Mouse (Mus musculus) midbrain, embryonic 10.5 days (tissue): ENCODE measurements around the gene Cdca4. TPM values are rescaled to one million over a fixed set of nuclear protein-coding genes. Genes with fewer than 3 reads are reported as not detected.
"Not testable (repeated sequence)": the region's sequence is repeated elsewhere in the genome, so short reads cannot be mapped to it uniquely, and the experiment has no call there.

Source experiments
- DNase-seq: peaks from one replicate; pipeline ENCODE4 v3.0.0-alpha.2; 2017; ENCODE audit warnings: low spot score
- H3K27ac ChIP-seq: fragments of 300-500 bp; sonication (generic); replicated peaks from 2 replicates; pipeline ENCODE4 v1.5.1; 2016; ENCODE audit warnings: mild to moderate bottlenecking
- H3K27me3 ChIP-seq: fragments of 300-500 bp; sonication (generic); 2 replicates; pipeline ENCODE4 v1.6.1; 2016; ENCODE audit warnings: low read depth, mild to moderate bottlenecking; ENCODE audit not compliant: poor library complexity, severe bottlenecking
- H3K36me3 ChIP-seq: fragments of 300-500 bp; sonication (generic); 2 replicates; pipeline ENCODE4 v1.6.1; 2016; ENCODE audit warnings: mild to moderate bottlenecking, moderate library complexity
- H3K4me1 ChIP-seq: fragments of 300-500 bp; sonication (generic); 2 replicates; pipeline ENCODE4 v1.6.1; 2016
- H3K4me3 ChIP-seq: fragments of 300-500 bp; sonication (generic); 2 replicates; pipeline ENCODE4 v1.5.1; 2016; ENCODE audit warnings: mild to moderate bottlenecking, moderate library complexity
- H3K9me3 ChIP-seq: fragments of 300-500 bp; sonication (generic); replicated peaks from 2 replicates; pipeline ENCODE4 v1.6.1; 2016; ENCODE audit warnings: mild to moderate bottlenecking
- WGBS: fragments of 180-500 bp; shearing (Covaris S2); methylation state at CpG from one replicate; pipeline ENCODE4 v1.1.7; 2016; 5-methylcytosine and 5-hydroxymethylcytosine counted together
- polyA plus RNA-seq: library from polyadenylated mRNA; unstranded; fragments of >200 nt; fragmentation: Nextera tagmentation; extraction: Ambion mirVana; gene quantifications from 2 replicates; pipeline ENCODE4 v1.2.1, GENCODE M21; 2016

Gene Cdca4
- polyA plus RNA-seq, 1 experiment from 2014 or later = 181 TPM

DNA sequence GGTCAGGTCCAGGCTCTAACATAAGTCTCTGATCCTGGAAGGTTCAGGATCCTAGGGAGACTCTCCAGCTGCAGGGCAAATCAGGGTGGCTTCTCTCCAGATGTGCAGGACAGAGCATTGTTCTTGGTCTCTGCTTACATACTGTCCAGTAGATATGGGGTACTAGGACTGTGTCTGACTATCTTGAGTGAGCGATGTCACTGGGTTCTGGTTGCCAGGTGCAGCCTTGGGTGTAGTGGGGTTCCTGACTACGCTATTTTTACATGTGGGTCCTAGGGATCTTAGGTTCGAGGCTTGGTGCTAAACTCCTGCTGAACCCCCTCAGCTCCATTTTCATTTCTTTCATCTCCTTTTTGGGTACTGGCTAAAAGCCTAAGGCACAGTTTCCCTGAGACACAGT, 1.3 kb upstream of the Cdca4 start:
- peak overlapping the region; percentile 95 for H3K4me3 ChIP-seq
- peaks cover 52% of the 10 kb centered on the region for H3K36me3 ChIP-seq
- no peaks in the 10 kb centered on the region for H3K9me3 ChIP-seq
- 90% methylated on average over 3 of the region's 3 CpGs for WGBS
- DNase-seq = no peak
- peaks cover 42% of the 10 kb centered on the region for H3K4me1 ChIP-seq
- H3K27ac ChIP-seq = peak overlapping the region; percentile 99
- H3K27me3 ChIP-seq = no peaks in the 10 kb centered on the region

DNA sequence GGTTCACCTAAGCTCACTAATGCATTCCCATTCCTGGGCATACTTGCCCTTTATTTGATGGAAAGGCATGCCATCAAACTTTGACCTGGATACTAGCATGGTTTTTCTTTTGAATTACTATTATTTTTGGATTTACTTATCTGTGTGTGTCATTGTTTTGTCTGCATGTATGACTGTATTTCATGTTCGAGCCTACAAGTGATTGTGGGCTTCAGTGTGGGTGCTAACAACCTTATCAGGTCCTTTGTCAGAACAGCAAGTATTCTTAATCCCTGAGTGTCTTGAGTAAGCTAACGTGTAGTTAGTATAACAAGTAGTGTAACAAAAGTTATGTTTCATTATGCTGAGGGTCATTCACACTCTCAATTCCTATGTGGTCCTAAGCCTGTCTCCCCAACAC, 918 bp upstream of the Cdca4 start:
- no peaks in the 10 kb centered on the region for H3K9me3 ChIP-seq
- WGBS = 45% methylated on average over 2 of the region's 2 CpGs
- H3K4me1 ChIP-seq = peaks cover 43% of the 10 kb centered on the region
- H3K36me3 ChIP-seq = peaks cover 56% of the 10 kb centered on the region
- DNase-seq = no peak
- peak overlapping the region; percentile 95 for H3K4me3 ChIP-seq
- peak overlapping the region; percentile 99 for H3K27ac ChIP-seq
- H3K27me3 ChIP-seq = no peaks in the 10 kb centered on the region

DNA sequence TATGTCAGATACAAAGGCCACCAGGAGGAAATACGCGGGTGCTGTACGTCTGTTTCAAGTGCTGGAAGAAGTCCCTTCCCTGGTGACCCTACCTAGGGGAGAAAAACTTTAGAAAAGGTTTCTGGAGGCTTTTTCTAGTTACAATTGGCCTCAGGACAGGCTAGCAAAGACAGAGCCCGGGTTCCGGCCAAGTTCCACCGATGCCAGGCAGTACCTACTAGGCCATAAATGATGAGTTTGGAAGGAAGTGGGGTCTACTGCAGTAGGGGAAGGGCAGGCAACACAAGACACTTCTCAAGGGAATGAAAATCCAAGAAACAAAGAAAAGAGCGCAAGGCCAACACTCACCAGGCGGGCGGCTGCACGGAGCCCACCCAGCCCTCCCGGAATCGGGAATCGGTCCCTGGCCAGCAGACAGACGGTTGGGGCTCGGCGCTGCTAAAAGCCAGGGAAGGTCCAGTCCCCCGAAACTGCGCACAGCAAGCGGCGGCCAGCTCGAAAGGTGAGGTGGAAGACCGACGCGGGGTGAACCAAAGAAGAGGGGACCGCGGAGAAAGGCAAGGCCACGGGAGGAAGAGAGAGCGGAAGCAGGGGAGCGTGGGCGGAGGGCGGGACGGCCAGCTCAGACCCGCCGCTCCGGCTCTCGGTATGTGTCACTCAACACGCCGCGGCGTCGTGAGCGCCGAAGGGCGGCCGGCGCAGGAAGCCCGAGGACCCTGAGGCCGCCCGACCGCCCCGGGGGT, 551 bp downstream of the Cdca4 start:
- Histone ChIP-seq H3K9me3 (no peaks in the 10 kb centered on the region), H3K36me3 (peaks cover 70% of the 10 kb centered on the region), H3K27me3 (no peaks in the 10 kb centered on the region), H3K4me3 (peak overlapping the region; percentile 95), H3K4me1 (peaks cover 54% of the 10 kb centered on the region), H3K27ac (peak overlapping the region; percentile 99)
- DNase-seq = no peak
- 1% methylated on average over 50 of the region's 51 CpGs for WGBS

DNA sequence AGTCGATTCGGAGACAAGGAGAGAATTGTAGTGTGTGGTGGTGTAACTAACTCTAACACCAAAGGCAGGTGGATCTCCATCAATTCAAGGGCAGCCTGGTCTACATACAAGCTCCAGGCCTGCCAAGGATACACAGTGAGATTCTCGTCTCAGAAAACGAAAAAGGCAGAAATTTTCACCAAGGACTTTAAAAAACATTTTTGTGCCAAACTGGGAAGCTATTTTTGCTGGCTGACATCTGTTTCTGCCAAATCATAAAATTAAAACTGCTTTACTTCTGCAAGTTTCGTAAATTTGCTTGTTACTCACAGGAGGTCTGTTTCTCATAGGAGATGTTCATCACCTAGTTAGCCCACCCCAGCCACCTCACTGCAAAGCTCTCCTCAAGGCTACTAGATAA, 3.3 kb downstream of the Cdca4 start:
- H3K27ac ChIP-seq = no peak overlapping the region
- peaks cover 72% of the 10 kb centered on the region for H3K36me3 ChIP-seq
- no peaks in the 10 kb centered on the region for H3K27me3 ChIP-seq
- H3K4me1 ChIP-seq = peaks cover 62% of the 10 kb centered on the region
- H3K9me3 ChIP-seq = no peaks in the 10 kb centered on the region
- 90% methylated on average over 5 of the region's 5 CpGs for WGBS
- DNase-seq = no peak
- peak overlapping the region; percentile 95; the same call in 1 of the 2 replicates for H3K4me3 ChIP-seq

DNA sequence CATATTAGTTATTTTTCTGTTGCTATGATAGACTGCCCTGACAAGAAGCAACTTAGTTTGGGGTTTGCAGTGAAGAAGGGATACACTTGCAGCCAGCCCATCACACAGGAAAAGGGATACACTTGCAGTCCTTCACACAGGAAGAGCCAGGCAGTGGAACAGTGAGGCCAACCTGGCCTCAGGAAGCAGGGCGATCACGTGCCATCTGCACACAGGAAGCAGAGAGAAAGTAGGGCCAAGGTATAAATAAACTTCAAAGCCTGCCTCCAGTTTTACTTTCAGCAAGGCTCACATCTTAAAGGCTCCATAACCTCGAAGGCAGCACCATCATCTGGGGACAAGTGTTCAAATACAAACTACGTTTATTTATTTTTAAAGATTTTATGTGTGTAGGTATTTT, 6.0 kb downstream of the Cdca4 start:
- Histone ChIP-seq H3K27ac (no peak overlapping the region), H3K9me3 (no peaks in the 10 kb centered on the region), H3K4me3 (no peak overlapping the region), H3K27me3 (no peaks in the 10 kb centered on the region), H3K4me1 (peaks cover 53% of the 10 kb centered on the region), H3K36me3 (peaks cover 99% of the 10 kb centered on the region)
- no peak for DNase-seq
- 84% methylated on average over 4 of the region's 4 CpGs for WGBS

DNA sequence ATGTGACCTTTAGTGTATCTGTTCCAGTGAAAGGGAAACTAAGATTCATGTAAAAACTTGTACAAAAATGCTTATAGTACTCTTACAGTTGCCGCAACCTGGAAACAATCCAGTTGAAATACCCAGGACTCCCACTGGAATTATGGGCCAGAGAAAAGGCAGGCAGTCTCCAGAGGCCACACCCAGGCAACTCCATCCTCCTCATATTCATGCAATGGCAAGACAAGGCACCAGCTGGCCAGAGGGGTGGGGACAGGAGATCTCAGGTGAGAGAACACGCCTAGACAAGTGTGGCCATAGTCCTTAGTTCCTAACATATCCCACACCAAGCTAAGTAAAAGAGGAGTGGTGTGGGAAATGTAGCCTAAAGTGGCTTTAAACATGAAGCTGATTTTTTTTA, 6.5 kb downstream of the Cdca4 start:
- Histone ChIP-seq H3K4me1 (peaks cover 47% of the 10 kb centered on the region), H3K4me3 (no peak overlapping the region), H3K9me3 (no peaks in the 10 kb centered on the region), H3K27me3 (no peaks in the 10 kb centered on the region), H3K36me3 (peaks cover 99% of the 10 kb centered on the region), H3K27ac (no peak overlapping the region)
- no peak for DNase-seq
- 86% methylated on average over 2 of the region's 2 CpGs for WGBS

DNA sequence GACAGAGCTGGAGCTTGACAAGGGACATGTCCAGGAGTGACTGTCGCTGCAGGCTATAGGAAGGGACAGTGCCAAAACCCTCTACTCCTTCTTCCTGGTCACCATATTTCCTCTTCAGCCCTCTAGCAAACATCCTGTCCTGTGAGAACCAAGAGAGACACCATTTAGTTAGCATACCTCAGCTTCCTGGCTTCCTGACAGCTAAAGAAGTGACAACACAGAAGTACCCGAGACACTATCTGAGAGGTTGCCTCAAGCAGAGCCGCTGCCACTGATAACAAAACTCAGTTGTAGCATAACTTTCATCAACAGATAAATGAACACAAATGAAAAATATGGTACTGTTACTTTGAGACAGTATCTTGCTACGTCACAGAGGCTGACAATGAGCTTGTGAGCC, 7.2 kb downstream of the Cdca4 start:
- no peaks in the 10 kb centered on the region for H3K9me3 ChIP-seq

DNA sequence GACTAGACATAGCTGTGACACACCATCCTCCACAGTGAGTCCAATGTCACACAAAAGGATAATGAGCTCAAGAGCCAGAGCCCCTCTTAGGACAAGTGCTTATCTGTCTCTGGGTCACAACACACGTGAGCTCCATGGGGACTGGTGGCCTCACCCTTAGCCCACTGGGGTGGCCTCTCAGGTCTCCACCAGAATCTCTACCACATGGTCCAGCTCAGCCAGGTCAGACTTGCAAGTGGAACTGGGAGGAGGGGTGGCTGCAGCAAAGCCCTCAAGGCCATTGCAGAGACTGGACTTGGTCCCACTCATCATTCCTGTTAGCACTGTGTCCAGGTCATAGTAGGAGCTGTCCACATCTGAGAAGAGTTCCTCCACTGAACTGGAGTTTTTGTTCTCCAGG, 8.0 kb downstream of the Cdca4 start:
- H3K4me3 ChIP-seq = no peak overlapping the region
- no peak for DNase-seq
- H3K36me3 ChIP-seq = peaks cover 98% of the 10 kb centered on the region
- peaks cover 33% of the 10 kb centered on the region for H3K4me1 ChIP-seq
- no peaks in the 10 kb centered on the region for H3K27me3 ChIP-seq
- H3K9me3 ChIP-seq = no peaks in the 10 kb centered on the region
- 79% methylated on average over 1 of the region's 1 CpGs for WGBS
- no peak overlapping the region for H3K27ac ChIP-seq

More for the DNA sequence above, 7.2 kb downstream of the Cdca4 start:
- Histone ChIP-seq H3K36me3 (peaks cover 99% of the 10 kb centered on the region), H3K4me3 (no peak overlapping the region), H3K27me3 (no peaks in the 10 kb centered on the region), H3K27ac (no peak overlapping the region), H3K4me1 (peaks cover 40% of the 10 kb centered on the region)
- 89% methylated on average over 4 of the region's 4 CpGs for WGBS
- no peak for DNase-seq

DNA sequence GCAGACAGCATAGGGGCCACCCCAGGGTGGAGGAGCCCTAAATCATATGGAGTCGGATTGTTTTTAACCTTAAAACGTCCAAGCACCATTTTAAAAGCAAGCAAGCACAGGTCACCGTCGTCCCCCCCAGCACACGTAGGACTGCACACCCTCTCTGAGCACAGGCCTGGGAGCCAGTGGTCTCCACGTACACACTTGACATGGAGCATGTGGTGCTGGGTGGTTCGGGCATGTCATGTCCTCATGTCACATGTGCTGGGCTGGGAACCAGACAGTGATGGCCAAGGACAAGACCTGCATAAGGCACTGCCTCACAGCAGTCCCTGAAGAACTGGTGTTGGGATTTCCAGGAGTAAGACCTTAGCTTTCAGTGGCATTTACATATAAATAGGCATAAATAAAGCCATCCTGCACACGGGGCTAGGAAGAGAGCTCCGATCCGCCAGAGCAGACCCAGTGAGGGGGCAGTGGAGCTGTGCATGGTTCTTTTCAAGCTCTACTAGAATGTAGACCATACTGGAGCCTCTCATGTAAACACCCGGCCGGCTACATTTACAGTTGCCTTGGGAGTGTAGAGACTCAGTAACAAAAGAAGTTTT, 8.7 kb downstream of the Cdca4 start:
- peaks cover 98% of the 10 kb centered on the region for H3K36me3 ChIP-seq
- no peak overlapping the region for H3K4me3 ChIP-seq
- 84% methylated on average over 12 of the region's 12 CpGs for WGBS
- H3K9me3 ChIP-seq = no peaks in the 10 kb centered on the region
- peaks cover 25% of the 10 kb centered on the region for H3K4me1 ChIP-seq
- no peaks in the 10 kb centered on the region for H3K27me3 ChIP-seq
- no peak for DNase-seq
- H3K27ac ChIP-seq = no peak overlapping the region

DNA sequence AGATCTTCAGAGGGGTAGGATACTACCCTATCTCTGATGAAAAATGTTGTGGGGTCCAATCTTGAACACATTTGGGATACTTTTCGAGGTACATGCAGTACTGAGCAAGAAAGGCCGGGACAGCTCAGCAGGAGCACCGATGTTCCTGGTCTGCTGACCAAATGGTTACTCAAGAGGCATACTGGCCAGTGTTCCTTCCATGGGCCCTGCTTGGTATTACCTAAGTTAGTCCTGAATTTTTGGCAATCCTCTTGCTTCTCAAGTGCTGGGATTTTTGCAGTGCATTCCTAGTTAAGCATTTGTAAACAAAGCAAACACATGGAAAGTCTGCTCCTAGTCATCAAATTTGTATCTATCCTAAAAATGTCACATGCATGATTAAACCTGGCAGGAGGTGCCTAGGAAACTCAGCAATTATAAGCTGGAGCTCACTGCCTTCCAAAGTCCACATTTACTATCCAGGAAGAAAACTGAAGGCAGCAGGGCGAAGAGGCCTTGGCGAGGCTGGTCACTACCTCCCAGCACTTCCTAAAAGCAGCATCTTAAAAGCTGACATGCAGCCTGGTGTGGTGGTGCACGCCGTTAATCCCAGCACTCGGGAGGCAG, 10.1 kb downstream of the Cdca4 start:
- Histone ChIP-seq H3K4me1 (peaks cover 19% of the 10 kb centered on the region), H3K9me3 (no peaks in the 10 kb centered on the region), H3K4me3 (no peak overlapping the region), H3K27ac (no peak overlapping the region), H3K36me3 (peaks cover 98% of the 10 kb centered on the region), H3K27me3 (no peaks in the 10 kb centered on the region)
- WGBS = 96% methylated on average over 8 of the region's 8 CpGs
- no peak for DNase-seq

DNA sequence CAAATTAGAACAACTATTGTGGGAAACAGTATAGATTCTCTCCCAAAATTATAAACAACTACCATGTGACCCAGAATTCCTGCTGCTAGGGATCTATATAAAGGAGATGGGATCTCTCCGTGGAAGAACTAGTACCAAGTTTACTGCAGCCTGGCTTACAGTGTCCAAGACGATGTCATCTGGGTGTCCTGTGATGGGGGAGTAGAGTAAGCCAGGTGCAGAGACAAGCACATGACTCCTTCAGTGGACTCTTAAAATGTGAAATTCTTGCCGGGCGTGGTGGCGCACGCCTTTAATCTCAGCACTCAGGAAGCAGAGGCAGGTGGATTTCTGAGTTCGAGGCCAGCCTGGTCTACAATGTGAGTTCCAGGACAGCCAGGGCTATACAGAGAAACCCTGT, 12.4 kb downstream of the Cdca4 start:
- WGBS = 85% methylated on average over 7 of the region's 7 CpGs
- not testable (repeated sequence) for DNase-seq, H3K4me1 ChIP-seq, H3K9me3 ChIP-seq, H3K4me3 ChIP-seq, H3K27me3 ChIP-seq, H3K27ac ChIP-seq
- peaks cover 99% of the 10 kb centered on the region for H3K36me3 ChIP-seq

DNA sequence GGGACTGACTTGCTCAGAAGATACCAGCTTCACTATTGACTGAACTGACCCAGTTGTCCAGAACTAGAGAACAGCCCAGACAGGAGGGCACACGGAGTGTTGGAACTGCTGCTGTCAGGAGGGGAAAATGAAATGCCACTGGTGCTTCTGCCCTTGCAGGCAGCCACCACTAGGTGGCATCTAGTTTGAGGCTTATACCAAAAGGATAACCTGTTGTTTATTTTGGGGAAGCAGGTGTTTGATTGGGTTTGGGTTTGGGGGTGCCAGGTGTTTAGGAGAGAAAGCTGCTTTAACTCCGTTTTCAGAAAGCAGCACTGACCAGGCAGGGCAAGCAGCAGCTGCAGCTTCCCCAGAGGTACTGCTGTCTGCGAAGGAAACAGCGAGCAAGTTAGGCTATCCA, 12.9 kb downstream of the Cdca4 start:
- WGBS = 65% methylated on average over 4 of the region's 4 CpGs
- Histone ChIP-seq H3K27me3 (no peaks in the 10 kb centered on the region), H3K9me3 (no peaks in the 10 kb centered on the region), H3K4me1 (peaks cover 4% of the 10 kb centered on the region), H3K36me3 (peaks cover 99% of the 10 kb centered on the region), H3K27ac (no peak overlapping the region), H3K4me3 (no peak overlapping the region)
- DNase-seq = peak; percentile 56
